Mouse (Mus musculus): ENCODE measurements around the gene Cfap65. TPM values are rescaled to one million over a fixed set of nuclear protein-coding genes. Genes with fewer than 3 reads are reported as not detected.
A peak's percentile ranks its signal among the peaks of the same experiment; 100 is the strongest.

Gene Cfap65
- total RNA-seq, 2 experiments from 2014 or later = 1.6 to 2.1 TPM

DNA sequence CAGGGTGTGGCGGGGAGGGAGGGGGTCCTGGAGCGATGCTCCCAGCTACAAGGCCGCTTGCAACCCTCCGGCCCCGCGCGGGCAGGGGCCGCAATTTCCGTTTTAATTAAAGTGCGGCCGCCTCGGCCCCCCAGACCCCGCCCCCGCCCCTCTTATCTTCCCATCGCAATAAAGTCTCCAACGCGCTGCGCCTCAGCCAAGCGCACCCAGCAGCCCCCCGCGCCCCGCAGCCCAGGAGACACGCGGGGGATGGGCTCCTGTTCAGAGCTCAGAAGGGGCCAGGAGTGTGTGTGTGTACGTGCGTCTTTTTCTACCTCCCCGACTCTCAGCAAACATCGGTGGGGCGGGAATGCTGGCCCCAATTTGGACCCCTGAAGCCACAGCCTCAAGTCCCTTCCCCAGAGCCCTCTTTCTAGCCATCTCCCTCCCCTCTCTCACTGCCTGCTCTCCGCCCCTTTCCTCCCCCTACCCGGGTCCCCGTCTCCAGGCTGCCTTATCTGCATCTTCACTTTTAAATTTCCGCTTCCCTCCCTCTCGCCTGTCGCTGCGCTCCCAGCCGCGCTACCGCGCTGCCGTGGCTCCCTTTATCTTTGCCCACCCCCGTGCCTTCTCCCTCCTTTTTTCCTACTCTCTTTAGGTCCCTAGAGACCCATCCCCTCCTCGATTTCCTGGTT is 49.9 kb downstream of the Cfap65 start, which contains the start of gene Fev:
Fev (minus strand) TSS at position 51 of the 674 bp plus-strand sequence.
- intact Hi-C loops (cut with DNase I) = no loop called here
- DNase-seq (ENCODE audit: extremely low spot score in 1 of 2, low spot score in 2 of 2) = no peak

DNA sequence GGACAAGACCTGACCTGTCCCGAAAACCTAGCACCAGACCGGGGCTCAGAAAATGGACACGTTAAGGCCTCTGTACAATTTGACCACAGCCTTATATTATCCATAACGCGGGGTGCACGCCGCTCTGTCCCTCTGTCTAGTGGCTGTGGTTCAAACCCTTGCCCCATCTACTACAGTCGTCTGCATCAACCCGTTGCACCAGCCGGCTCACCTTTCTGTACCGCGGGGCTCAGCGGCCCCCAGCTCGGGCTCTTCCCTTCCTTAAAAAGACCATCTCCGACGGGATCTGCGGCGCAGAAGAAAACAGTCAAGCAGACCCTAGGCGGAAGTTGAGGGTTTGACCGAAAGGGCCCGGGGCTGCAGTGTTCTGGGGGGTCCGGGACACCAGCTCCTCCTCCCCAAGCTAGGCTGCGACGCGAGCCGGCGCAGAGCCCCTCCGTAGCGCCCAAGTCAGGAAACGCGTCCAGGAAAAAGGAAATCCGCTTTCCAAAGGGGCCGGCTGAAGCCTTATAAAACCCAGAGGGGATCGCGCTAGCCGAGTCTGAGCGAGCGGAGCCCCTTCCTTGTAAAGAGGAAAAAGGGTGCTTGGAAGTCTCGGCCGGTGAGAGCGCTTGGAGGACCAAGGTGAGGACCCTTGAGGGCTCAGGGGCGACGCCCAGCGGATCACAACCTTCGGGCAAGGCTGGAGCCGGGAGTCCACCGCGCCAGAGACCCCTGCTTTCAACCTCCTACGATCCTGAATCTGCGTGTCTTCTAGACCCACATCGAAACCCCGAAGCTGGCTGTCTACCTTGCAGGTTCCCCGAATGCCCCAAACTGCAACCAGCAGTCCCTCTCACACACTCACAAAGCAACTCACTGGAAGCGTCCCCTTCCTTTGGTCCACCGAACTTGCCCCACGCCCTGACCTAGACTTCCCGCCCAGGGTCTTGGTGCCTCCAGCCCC is 50.9 kb downstream of the Cfap65 start:
- DNase-seq (ENCODE audit: extremely low spot score in 1 of 2, low spot score in 2 of 2) = no peak
- intact Hi-C loops (cut with DNase I) = loop anchor here (5.0 kb wide), 1 partner anchor 133 kb away; no protein-coding TSS in a partner anchor

DNA sequence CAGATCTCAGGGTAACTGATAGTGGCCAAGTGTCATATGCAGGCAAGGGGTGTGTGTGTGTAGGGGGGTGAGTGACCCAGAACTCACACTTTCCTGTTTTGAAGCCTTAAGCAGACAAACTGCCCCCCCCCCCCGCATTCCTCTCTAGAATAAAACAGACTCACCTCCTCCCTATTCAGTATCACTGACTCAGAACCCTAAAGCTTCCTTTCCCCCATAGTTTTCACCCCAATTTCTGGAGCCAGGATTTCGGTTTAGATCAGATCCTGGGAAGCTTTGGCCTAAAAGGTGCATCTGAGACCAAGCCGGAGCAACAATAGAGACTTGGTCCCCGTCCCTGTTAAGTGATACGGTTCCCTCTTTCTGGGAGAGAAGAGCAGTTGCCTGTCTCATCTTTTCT is 52.0 kb downstream of the Cfap65 start:
- intact Hi-C loops (cut with DNase I) = loop anchor here (5.0 kb wide), 1 partner anchor 134 kb away; no protein-coding TSS in a partner anchor
- no peak for DNase-seq (ENCODE audit: extremely low spot score in 1 of 2, low spot score in 2 of 2)

DNA sequence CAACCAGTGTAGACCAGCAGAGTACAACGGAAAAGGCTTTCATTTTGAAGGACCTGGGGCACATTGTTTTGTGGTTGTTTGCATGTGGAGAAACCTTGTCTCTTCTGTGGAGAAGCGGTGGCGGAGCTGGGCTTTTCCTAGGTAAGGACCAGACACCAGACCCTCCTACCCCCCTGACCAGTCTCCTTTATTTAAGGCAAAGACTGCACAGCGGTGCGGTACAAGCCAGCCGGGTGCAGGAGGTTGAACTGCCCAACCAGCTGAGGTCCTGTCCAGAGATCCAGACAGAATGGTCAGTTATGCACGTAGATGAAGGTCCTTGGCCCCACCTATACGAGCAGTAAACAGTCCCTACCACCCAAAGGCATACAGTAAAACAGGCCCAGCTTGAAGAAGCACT is 52.6 kb downstream of the Cfap65 start:
- intact Hi-C loops (cut with DNase I) = loop anchor here (5.0 kb wide), 1 partner anchor 134 kb away; no protein-coding TSS in a partner anchor
- no peak for DNase-seq (ENCODE audit: extremely low spot score in 1 of 2, low spot score in 2 of 2)

DNA sequence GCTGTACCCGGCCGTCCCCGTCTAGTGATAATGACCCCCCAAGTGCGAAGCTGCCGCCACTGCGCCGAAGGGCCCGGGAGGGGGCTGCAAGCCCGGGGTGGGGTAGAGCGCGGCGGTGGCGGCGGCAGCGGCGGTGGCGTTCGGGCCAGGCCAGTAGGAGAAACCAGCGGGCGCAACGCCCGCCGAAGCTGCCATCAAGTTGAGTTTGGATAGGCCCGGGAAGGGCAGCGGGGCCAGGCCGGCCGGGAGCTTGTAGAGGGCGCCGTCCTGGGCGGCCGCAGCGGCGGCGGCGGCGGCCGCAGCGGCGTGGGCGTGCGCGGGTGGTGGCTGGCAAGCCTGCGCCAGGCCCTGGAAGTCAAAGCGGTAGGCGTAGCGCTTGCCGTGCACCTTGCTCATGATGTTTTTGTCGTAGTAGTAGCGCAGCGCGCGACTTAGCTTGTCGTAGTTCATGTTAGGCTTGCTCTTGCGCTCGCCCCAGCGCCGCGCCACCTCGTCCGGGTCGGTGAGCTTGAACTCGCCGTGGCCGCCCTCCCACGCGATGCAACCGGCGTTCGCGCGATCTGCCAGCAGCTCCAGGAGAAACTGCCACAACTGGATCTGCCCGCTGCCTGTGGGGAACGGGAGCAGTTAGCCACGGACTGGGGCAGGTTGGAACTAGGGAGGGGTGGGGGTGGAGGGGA is 53.2 kb downstream of the Cfap65 start:
- intact Hi-C loops (cut with DNase I) = loop anchor here (5.0 kb wide), 1 partner anchor 135 kb away; no protein-coding TSS in a partner anchor
- no peak for DNase-seq (ENCODE audit: extremely low spot score in 1 of 2, low spot score in 2 of 2)

DNA sequence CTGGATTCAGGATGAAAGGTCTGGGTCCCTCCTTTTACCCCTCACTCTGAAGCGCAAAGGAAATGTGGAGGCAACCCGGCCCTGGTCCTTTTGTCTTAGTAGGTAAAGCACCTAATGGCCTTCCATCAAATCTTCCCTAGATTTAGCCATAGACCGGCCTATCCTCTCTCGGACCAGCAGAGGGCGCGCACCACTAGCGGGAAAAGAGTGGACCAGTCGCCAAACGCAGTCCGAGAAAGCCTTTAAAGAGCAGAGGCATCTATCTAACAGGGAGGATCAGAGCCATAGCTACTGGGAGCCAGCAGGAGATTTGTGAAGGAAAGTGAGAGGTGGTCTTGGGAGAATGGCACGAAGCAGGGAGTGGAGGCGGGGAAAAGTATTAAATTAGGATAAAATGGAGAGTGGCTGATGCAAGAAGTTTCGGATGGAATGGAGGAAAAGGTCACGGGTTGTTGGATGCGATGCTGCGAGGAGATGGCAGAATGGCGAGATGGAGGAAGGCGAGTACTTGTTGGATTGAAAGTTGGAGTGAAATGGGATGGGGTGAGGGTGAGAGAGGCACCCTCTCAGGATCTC is 54.5 kb downstream of the Cfap65 start:
- intact Hi-C loops (cut with DNase I) = loop anchor here (5.0 kb wide), 1 partner anchor 136 kb away; no protein-coding TSS in a partner anchor
- peak; percentile 45 to 74 for DNase-seq (ENCODE audit: extremely low spot score in 1 of 2, low spot score in 2 of 2)

DNA sequence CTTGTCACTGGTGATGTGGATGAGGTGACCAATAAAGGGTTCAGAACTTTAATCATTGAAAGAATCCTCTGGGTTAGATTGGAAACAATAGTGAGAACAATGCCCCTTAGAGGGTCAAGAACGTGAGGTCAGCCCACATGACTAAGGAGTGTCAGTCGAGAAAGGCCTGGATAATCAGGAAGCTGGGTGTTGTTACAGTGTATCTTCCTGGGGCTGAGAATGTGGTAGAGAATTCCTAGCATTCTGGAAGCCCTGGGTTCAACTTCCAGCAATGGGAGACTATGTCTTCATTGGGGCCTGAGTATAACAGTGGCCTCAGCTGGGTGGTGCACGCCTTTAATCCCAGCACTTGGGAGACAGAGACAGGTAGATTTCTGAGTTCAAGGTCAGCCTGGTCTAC is 58.2 kb downstream of the Cfap65 start:
- no peak for DNase-seq (ENCODE audit: extremely low spot score in 1 of 2, low spot score in 2 of 2)
- intact Hi-C loops (cut with DNase I) = no loop called here

DNA sequence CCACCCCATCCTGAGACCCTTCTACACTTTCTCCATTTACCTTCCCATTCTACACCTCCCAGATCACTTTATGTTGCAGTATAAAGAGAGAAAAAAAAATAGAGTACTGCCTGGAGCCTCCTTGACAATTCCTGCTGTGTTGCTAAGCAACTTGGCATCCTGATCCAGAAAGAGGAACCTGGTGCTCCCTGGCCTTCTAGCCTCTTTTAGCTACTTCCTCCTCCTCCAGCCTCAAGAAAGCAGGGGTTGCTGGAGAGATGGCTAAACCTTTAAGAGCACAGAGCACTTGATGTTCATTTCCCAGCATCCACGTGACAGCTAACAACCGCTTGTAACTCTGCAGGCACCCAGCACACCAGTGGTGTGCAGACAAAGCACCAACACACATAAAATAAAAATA is 63.2 kb downstream of the Cfap65 start:
- intact Hi-C loops (cut with DNase I) = no loop called here
- DNase-seq (ENCODE audit: extremely low spot score in 1 of 2, low spot score in 2 of 2) = no peak

DNA sequence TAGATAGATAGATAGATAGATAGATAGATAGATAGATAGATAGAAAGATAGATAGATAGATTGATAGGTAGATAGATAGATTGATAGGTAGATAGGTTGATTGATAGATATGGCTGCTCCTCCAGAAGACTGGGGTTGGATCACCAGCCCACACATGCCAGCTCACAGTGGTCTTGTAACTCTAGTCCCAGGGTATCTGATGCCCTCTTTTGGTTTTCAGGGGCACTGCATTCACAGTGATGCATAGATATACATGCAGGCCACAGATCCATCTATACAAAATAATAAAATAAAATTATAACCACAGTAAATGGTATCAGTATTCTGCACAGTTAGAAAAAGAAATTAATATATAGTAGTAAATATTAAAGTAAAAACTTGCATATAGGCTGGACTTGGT is 73.6 kb downstream of the Cfap65 start:
- no peak for DNase-seq (ENCODE audit: extremely low spot score in 1 of 2, low spot score in 2 of 2)
- intact Hi-C loops (cut with DNase I) = no loop called here

DNA sequence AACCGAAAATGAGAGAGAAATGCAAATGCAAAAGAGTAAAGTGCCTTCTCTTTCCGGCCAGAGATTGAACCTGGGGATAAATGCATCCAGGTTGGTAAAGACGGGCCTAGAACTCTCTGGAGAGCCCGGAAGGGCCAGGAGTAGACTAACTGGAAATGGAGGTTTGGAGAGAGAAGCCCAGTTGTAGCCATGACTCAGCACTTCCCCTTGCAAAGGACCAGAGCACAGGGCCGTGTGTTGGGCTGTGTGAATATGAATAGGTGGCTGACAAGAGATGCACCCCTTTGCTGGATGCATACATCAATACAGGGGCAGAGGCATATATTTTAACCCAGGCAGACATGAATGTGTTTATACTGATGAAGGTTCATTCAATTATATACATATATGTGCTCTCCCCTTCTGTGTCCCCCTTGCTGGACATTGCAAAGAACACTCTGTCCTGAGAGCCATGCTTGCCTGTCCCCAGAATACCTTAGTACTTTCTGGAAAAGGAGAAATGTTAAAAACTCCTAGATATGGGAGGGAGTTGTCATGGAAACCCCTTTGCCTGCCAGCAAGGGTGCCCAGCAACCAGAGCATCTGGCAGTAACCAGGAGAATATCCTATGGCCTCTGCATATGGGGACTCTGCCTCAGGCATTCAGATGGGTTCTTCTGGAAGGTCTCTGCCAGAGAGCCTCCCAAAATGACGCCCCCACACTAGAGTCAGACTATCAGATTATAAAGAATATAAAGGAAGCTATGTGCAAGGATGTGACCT is 76.0 kb downstream of the Cfap65 start:
- peak in 1 of 2 experiments; percentile 38 for DNase-seq (ENCODE audit: extremely low spot score in 1 of 2, low spot score in 2 of 2)
- intact Hi-C loops (cut with DNase I) = no loop called here

DNA sequence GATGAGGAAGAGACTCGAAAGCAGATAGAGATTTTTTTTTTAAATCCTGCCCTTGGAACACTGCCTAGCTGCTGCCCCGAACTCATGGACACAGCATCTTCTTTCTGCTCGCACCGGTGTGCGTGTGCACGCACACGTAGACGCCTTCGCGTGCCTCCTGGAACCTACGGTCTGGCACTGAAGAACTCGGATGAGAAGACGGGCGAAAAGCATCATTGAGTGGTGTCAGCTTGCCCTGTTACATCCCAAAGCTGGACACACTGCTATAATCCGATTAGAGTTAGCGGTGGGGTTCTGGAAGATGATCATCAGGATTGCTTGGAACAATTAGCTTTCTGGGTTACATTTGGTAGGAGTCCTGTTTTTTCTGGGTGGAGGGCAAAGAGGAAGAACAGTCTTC is 76.6 kb downstream of the Cfap65 start:
- no peak for DNase-seq (ENCODE audit: extremely low spot score in 1 of 2, low spot score in 2 of 2)
- intact Hi-C loops (cut with DNase I) = no loop called here

DNA sequence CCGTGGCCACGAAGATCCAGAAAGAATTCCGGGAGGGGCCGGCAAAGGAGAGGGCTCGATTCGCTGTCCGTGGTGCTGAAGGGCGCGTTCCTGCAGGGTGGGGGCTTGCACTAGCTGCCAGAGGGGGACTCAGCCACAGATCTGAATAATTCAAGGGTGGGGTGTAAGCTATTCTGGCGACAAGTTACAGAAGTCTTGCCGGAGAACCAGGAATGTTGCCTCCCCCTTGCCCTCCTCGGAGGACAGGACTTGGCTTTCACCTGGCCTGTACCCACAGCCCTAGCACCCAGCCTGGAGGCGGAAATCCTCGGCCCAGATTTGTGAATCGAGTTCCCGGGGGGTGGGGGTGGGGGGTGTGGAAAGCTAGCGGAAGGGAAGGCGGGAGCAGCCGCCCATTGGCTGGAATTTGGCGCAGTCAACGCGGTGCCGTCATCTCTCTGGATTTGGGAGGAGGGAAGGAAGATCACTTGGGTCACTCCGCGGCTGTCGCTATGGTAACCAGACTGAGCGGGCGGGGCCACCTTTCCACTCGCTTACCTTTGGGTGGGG is 77.2 kb downstream of the Cfap65 start:
- peak; percentile 88 to 90 for DNase-seq (ENCODE audit: extremely low spot score in 1 of 2, low spot score in 2 of 2)
- intact Hi-C loops (cut with DNase I) = no loop called here

DNA sequence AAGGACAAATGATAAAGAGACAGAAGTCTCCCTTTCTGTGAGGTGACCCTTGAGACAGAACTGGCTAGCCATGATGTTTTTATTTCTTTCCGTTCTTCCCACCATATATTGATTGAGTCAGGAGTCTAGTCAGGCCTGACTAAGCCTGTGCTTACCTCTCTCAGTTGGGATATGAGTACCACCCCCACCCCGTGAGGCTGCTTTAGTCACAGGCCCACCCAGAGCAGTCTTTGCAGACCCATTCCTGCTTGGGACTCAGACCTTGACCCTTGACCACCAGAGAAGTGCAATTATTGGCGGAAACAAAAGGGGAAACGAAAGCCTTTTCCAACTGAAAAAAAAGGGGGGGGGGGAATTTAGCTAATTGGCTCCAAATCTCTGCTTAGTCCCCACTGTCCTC is 77.7 kb downstream of the Cfap65 start:
- intact Hi-C loops (cut with DNase I) = loop anchor here (2.0 kb wide), 2 partner anchors 41 to 49 kb away; no protein-coding TSS in a partner anchor
- no peak for DNase-seq (ENCODE audit: extremely low spot score in 1 of 2, low spot score in 2 of 2)

DNA sequence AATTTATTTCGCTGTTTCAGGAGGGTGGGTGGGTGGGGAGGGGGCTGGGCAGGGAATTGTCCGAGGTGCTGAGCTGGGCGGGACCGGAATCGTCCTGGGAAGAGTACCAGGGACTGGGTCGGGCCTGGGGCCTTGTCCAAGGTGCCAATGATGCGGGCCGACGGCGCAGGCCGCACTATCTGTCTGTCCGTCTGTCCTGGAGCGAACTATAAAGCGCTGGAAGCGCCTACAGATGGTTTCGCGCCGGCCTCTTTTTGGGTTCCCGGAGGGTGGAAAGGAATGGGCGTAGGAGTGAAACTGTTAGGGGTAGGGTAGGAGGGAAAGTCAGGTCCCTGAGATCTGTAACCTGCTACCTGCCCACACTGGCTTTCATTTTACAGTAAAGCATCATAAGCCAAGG is 78.2 kb downstream of the Cfap65 start:
- peak in 1 of 2 experiments; percentile 43 for DNase-seq (ENCODE audit: extremely low spot score in 1 of 2, low spot score in 2 of 2)
- intact Hi-C loops (cut with DNase I) = loop anchor here (2.0 kb wide), 2 partner anchors 40 to 48 kb away; no protein-coding TSS in a partner anchor

DNA sequence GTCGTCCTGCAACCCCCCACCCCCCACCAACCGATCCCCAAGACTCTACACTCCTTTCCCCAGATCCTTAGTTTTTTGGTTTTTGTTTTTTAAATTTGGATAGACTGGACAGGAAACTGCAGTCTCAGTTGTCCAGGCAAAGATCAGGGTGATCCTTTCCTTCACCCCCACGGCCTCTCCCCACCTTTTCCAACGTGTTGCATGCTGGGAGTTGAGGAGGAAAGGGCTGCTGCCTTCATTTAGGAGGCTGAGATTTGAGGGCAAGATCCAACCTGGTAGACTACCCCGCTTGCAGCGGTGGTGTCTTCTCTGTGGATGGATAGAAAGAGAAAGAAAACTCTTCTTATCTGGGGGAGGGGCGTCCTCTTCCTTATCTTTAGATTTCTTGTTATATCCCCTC is 78.6 kb downstream of the Cfap65 start:
- DNase-seq (ENCODE audit: extremely low spot score in 1 of 2, low spot score in 2 of 2) = no peak
- intact Hi-C loops (cut with DNase I) = loop anchor here (2.0 kb wide), 2 partner anchors 40 to 48 kb away; no protein-coding TSS in a partner anchor

DNA sequence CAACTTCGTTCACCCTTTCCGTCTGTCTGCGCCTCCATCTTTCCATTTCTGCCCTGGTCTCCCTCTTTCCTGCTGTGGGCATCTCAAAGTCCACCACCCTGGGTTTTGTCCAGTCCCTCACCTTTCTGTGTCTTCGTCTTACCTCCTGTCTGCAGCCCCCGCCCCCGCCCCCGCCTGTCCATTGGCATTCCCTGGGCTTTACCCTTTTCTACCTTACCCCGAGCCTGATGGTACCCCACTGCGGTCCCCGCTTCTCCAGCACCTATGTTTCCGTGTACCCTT is 79.0 kb downstream of the Cfap65 start:
- no peak for DNase-seq (ENCODE audit: extremely low spot score in 1 of 2, low spot score in 2 of 2)
- intact Hi-C loops (cut with DNase I) = loop anchor here (2.0 kb wide), 2 partner anchors 40 to 48 kb away; no protein-coding TSS in a partner anchor

DNA sequence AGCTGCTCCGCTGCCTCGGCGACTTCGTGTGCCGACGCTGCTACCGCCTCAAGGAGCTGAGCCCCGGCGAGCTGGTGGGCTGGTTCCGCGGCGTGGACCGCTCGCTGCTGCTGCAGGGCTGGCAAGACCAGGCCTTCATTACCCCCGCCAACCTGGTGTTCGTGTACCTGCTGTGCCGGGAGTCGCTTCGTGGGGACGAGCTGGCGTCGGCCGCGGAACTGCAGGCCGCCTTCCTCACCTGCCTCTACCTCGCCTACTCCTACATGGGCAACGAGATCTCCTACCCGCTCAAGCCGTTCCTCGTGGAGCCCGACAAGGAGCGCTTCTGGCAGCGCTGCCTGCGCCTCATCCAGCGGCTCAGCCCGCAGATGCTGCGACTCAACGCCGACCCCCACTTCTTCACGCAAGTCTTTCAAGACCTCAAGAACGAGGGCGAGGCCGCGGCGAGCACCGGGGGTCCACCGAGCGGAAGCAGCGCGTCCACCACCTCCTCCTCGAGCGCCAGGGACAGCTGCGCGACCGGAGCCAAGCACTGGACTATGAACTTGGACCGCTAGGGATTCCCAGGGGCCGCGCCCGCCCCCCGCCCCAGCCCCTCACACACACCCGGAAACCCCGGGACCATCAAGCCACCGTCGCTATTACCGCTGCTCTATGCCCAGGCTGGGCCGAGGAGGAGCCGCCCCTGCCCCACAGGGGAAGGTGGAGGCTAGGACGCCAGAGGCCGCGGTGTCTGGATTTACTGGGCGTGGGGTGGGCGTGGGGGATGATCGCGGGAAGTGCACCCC is 79.6 kb downstream of the Cfap65 start:
- intact Hi-C loops (cut with DNase I) = loop anchor here (2.0 kb wide), 2 partner anchors 39 to 47 kb away; no protein-coding TSS in a partner anchor

More for the DNA sequence above, 79.6 kb downstream of the Cfap65 start:
- DNase-seq (ENCODE audit: extremely low spot score in 1 of 2, low spot score in 2 of 2) = peak in 1 of 2 experiments; percentile 52

All from left cerebral cortex, postnatal 10 days (tissue).